Mouse (Mus musculus) liver, adult 2 months (tissue): ENCODE results near the gene Fcer1g.

Experiments
- CTCF ChIP-seq: fragments of 200-500 bp; IDR thresholded peaks from 2 replicates; pipeline ENCODE4 v1.5.1; 2011; ENCODE audit warnings: low read depth, low read length, control low read depth
- POLR2A ChIP-seq: fragments of 200-500 bp; IDR thresholded peaks from 2 replicates; pipeline ENCODE4 v1.6.1; 2011; ENCODE audit warnings: low read length, control low read depth; ENCODE audit not compliant: insufficient read depth; ENCODE audit errors: extremely low read depth

- TF ChIP-seq POLR2A (no peak), CTCF (no peak)
Observed at GRCm38 (mm10) chr1:171193911-171194830, 40.0 kb downstream of the Fcer1g start.
